Mouse (Mus musculus): Measurements from ENCODE around the gene Kansl1l. TPM values are rescaled to one million over a fixed set of nuclear protein-coding genes. Genes with fewer than 3 reads are reported as not detected.
A peak's percentile ranks its signal among the peaks of the same experiment; 100 is the strongest.

Kansl1l gene
- 10 to 100 TPM; 17.8 to 20.3 TPM for total RNA-seq (2021)
- long read RNA-seq, experiment 1, full-length matches to known transcripts: 1 of 16 reads
- long read RNA-seq, experiment 1, partial matches to known transcripts: 1 of 16 reads
- long read RNA-seq, experiment 1, other reads (novel, unspliced or antisense): 14 of 16 reads
- long read RNA-seq, experiment 2, partial matches to known transcripts: 0 of 17 reads
- long read RNA-seq, experiment 2, other reads (novel, unspliced or antisense): 17 of 17 reads

DNA sequence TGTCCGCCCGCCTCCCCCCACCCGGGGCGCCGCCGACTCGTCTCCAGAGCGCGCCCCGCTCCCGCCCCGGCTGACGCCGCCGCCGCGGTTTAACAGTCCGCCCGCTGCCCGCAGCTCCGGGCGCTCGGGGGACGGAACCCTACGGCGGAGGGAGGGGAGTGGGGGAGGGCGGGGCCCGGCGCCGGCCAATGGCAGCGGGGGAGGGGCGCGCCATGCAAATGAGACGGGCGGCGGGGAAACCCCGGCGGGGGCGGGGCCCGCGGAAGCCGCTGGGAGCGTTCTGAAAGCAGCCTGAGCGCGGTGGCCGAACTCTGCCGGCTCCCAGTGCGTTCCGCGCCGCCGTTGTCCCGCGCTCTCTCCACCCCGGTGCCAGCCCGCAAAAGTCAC lies at the start of gene Kansl1l:
Kansl1l (minus strand) TSS at position 110 of the 387 bp plus-strand sequence.
- intact Hi-C loops (cut with DNase I): no loop called here
- DNase-seq: peak; percentile 90 to 92

DNA sequence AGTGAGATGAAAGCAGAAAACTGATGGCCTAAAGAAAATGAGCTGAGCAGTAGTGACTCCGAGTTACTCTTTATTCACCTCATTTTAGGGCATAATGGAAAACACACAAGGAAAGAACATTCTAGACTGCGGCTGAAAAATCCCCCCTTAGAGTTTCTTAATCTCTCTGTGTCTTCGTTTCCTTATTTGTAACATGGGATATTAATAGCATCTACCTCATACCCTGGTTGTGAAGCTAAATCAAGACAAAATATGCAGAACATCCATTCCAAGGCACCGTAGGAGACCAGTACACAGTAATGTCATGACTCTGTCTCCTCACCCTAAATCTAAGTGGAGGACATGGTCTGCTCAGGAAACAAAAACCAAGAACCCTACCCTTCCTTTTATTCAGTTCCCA lies 48.3 kb upstream of the Kansl1l start:
- intact Hi-C loops (cut with DNase I): no loop called here
- DNase-seq: no peak

- intact Hi-C loops (cut with DNase I): no loop called here
- no peak for DNase-seq
Observed at GRCm38 (mm10) chr1:66863741-66864495, 46.6 kb upstream of the Kansl1l start.

- DNase-seq: peak; percentile 89 to 92
- intact Hi-C loops (cut with DNase I): no loop called here
Observed at GRCm38 (mm10) chr1:66862712-66863511, 45.5 kb upstream of the Kansl1l start, which contains the start of gene Acadl. TSS of gene Acadl (minus strand) at chr1:66863277.

- no peak for DNase-seq
- intact Hi-C loops (cut with DNase I): no loop called here
Observed at GRCm38 (mm10) chr1:66861764-66862672, 44.7 kb upstream of the Kansl1l start.

DNA sequence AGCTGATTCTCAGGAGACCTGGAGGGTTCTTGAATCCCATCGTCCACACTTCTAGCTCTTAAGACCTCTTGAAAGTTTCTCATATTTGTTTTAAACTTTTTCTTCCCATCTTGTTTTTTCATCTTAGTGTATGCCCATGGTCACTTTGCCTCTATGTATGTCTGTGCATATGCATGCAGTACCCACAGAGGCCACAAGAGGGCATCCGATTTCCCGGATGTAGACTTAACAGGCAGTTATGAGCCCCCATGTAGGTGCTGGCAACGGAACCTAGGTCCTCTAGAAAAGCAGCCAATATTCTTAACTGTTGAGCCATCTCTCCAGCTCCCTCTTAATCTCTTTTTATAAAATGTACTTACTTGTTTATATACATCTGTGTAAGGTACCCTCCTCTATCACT lies 30.1 kb upstream of the Kansl1l start:
- DNase-seq: no peak
- intact Hi-C loops (cut with DNase I): no loop called here

DNA sequence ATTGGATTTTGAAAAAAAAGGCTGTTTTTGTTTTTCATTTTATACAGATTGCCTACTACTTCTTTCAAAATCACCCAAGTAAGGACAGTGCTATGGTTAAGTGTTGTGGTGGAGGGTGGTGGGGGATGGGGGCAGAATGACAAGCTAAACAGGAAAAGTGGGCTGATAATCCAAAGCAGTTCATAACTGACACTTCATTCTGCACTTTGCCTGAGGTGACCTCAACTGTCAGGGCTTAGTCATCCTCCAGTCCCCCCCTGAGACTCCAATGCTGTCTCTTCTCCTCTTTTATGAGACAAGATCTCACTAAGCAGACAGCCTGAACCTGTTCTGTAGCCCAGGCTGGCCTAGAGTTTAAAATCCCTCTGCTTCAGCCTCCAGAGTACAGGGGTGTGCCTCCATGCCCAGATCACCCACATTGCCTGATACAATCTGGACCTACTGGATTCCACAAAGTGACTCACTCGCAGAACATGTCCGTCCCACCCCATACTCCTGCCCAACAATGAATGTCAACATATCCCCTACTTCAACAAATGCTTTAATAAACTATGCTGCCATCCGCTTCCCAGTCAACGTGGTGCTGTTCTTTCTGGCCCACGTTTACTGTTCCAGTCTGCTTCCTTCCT lies 28.4 kb upstream of the Kansl1l start:
- no peak for DNase-seq
- intact Hi-C loops (cut with DNase I): no loop called here

- intact Hi-C loops (cut with DNase I): no loop called here
- DNase-seq: no peak
Observed at GRCm38 (mm10) chr1:66841938-66842337, 24.6 kb upstream of the Kansl1l start.

GRCm38 (mm10) chr1:66841510-66841909 lies 24.1 kb upstream of the Kansl1l start:
- DNase-seq: no peak
- intact Hi-C loops (cut with DNase I): no loop called here

GRCm38 (mm10) chr1:66839755-66840438 lies 22.5 kb upstream of the Kansl1l start:
- intact Hi-C loops (cut with DNase I): loop anchor here (5.0 kb wide), 1 partner anchor 98 kb away; no protein-coding TSS in a partner anchor

GRCm38 (mm10) chr1:66839135-66839534 lies 21.8 kb upstream of the Kansl1l start:
- intact Hi-C loops (cut with DNase I): loop anchor here (5.0 kb wide), 1 partner anchor 97 kb away; no protein-coding TSS in a partner anchor
- DNase-seq: no peak

More at GRCm38 (mm10) chr1:66839755-66840438, 22.5 kb upstream of the Kansl1l start:
- no peak for DNase-seq

DNA sequence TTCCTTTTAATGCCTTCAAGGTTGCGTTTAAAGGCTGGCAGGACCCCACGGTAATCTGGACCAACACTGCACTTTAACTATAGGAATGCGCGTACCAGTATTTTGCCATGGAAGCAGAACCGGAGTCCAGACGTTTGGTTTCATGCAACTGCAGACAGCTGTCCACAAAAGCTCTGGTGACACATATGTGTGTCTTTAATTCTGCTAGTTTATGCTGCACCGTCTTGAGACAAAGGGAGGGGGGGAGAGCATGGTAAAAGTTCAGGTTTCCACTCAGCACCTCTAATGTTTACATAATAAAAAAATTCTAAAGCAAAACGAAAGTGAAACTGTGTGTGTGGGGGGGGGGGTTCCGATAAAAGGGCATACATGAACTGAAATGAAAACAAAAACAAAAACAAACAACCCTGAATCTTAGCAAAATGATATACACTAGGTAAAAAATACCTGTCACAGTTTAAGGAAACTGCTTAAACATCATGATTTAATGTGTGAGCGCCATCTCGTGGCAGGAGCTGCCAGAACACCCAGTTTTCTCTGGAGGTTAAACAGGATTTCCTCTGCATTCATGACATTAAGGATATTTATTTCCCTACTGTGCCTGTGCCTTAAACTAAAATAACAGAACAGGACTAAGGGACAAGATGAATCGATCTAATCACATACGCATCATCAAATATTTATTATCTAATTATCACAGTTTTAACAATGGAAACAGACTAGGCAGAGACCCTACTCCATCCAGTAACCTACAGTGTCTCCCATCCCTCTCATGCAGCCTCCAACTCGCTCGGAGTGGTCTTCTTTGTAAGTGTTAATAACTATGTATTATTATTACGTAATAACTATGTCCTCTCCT lies 21.1 kb upstream of the Kansl1l start:
- DNase-seq: peak; percentile 54 to 61
- intact Hi-C loops (cut with DNase I): loop anchor here (5.0 kb wide), 1 partner anchor 96 kb away; no protein-coding TSS in a partner anchor

- intact Hi-C loops (cut with DNase I): loop anchor here (5.0 kb wide), 1 partner anchor 95 kb away; no protein-coding TSS in a partner anchor
- DNase-seq: no peak
Observed at GRCm38 (mm10) chr1:66837207-66837606, 19.8 kb upstream of the Kansl1l start.

- intact Hi-C loops (cut with DNase I): no loop called here
- no peak for DNase-seq
Observed at GRCm38 (mm10) chr1:66832636-66833165, 15.3 kb upstream of the Kansl1l start.

DNA sequence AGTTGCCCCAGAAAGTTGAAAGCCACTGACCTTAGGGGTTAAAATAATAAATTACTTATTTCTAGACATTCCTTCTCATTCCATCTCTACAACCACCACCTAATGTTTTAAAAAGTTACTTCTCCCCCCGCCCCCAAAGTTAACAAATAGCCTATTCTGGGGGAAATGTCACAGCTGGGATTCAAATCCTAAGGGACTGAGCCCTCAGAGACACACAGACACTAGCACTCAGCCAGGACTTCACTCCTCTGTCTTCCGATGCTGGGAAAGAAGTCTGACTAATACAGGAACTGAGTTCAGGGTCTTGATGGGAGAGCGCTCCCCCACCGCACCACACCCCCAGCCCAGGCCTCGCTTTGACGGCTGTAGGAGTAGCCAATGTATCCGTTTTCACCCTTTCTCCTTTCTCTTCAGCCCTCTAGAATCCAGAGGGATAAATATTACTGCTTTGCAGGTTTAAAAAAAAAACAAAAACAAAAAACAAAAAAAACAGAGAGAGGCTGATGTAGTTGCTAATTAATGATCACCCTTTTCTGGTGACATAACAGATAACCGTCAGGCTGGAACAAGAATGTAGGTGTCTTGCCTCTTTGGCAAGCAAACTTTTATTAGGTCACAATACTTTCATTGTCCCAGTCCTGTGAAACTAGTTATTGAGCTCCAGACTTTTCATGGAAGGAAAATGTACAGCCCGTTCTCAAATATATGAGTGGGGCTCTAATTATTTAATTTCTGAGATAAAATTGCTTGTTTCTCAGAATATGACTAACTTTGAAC lies 14.7 kb upstream of the Kansl1l start:
- DNase-seq: no peak
- intact Hi-C loops (cut with DNase I): no loop called here

DNA sequence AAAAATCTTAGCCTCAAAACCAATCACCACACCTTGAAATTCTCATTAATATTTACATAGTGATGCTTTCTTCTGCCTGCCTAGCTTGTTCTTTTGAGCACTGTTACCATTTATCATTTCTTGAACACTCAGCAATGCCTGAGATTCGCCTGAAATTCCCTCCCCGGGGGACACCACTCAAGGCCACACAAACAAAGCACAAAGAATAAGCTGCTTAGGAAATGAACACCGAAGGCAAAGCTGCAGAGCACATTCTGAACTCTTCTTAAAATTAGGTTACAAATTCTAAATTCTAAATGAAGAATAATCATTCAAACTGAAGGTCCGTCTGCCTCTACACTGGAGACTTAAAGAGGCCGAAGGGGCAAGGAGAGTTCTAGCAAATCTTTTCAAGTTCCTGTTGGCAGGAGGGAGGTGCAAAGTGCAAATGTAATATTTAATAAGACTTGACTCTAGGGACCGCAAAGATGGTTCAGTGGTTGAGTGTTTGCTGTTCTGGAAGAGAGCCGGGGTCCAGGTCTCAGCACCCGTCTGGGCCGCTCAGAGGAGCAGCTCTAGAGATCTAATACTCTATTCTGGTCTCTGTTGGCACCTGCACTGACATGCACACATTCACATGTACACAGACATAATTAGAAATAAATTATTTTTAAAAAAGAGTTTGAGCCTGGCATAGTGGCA lies 12.2 kb upstream of the Kansl1l start:
- intact Hi-C loops (cut with DNase I): no loop called here

More for the DNA sequence above, 12.2 kb upstream of the Kansl1l start:
- DNase-seq: no peak
